Mouse (Mus musculus): ENCODE data around the gene Khnyn.

Gene Khnyn

DNA sequence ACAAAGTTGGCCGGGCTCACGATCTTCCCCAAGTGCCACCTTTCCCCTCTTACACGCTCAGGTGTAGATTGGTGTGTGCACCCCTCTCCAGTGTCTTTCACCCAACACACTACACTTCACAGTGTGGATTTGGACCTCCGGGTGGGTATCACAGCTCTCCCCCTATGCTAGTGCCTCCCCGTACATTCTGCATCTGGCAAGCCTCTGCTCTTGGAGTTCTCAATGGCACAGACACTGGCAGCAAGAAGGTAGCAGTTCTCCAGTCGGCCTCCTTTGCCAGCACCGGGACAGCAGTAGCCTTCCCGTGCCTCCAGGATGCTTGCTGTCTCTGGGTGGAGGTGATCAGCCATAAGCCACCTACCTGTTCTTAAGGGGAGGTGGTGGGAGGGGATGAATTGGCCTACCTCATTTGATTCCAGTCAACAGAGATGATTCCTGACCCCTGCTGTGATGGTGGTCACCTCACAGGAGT lies 11.5 kb upstream of the Khnyn start:
- no peak for DNase-seq (ENCODE audit: low spot score in 2 of 2)

DNA sequence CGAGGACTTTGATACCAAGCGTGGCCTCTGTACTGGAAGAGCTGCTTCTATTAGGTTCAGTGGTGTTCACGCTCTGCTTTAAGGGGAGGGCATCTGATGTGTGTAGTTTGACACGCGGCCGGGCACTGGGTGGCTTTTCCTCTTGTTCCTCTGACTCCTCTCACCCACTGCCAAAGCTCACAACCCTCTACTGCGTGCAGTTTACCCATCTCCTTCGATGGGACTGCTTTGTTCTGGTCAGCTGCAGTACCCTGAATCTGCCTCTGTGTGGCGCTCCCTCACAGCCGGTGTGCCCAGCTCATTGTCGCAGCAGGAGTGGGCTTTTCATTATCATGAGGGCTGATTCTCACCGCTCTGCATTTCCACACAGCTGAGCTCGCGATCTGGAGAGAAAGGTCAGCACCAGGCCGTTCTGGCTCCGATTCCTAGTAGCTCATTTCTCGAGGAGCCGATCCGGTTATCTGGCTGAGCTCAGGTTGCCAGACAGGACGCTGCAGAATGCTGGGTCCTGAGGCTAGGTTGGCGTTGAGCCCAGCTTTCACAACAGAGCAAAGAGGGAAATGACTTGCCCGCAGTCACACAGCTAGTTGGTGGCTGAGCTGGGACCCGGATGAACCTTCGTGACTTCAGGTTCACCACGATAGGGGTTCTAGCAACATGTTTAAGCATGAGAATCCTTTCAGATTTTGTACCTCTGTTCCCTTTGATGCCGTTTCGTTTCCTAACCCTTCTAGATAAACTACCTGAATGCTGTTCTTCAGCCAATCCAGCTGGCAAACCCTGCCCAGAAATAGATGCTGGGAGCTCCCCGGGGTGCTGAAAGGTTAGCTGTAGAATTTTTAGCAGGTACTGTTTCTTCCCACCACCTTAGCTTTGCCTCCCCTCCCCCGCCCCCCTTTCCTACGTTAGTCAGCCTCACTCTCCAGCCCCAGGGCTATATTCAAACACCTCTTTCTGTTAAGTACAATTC lies 10.7 kb upstream of the Khnyn start:
- peak; percentile 44 to 72 for DNase-seq (ENCODE audit: low spot score in 2 of 2)

GRCm38 (mm10) chr14:55877469-55878315 lies 7.1 kb upstream of the Khnyn start:
- DNase-seq (ENCODE audit: low spot score in 2 of 2): no peak

DNA sequence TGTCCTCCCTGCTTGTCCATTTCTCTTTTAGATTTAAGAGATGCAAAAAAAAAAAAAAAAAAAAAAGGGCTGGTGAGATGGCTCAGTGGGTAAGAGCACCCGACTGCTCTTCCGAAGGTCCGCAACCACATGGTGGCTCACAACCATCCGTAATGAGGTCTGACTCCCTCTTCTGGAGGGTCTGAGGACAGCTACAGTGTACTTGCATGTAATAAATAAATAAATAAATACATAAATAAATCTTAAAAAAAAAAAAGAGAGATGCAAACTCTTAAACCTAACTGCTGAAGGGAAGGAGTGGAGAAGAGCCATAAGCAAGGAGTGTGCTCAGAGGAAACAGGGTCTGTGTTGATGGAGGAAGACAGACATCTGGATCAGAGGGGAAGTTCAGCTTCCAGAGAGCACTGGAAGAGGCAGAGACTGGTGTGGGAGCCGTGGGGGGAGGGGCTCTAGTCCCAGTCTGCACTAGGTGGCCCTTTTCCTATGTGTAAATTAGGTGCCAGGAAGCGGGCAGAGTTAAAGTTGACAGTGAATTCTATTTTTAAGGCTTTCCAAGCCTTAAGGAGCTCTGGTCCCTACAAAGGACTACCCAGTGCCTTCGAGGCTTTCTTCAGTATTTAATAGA lies 6.3 kb upstream of the Khnyn start:
- no peak for DNase-seq (ENCODE audit: low spot score in 2 of 2)

DNA sequence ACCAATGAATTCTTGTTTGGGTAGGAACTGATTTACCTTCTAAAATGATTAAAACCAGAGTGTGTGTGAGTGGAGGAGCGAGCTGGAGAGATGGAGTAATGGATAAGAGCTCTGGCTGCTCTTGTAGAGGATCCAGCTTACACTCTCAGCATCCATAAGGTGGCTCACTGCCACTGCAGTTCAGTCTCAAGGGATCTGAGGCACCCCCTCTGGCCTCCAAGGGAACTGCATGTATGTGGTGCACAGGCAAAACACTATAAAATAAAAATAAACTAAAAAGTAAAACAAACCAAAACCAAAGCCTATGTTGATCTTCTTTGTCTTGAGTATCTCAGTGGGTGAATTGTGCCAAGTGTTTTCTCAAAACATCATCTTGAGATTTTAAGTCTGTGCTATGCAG lies 5.1 kb upstream of the Khnyn start:
- peak; percentile 64 to 82 for DNase-seq (ENCODE audit: low spot score in 2 of 2)

GRCm38 (mm10) chr14:55880982-55881381 lies 3.8 kb upstream of the Khnyn start:
- DNase-seq (ENCODE audit: low spot score in 2 of 2): no peak

GRCm38 (mm10) chr14:55882171-55882641 lies 2.5 kb upstream of the Khnyn start:
- no peak for DNase-seq (ENCODE audit: low spot score in 2 of 2)

DNA sequence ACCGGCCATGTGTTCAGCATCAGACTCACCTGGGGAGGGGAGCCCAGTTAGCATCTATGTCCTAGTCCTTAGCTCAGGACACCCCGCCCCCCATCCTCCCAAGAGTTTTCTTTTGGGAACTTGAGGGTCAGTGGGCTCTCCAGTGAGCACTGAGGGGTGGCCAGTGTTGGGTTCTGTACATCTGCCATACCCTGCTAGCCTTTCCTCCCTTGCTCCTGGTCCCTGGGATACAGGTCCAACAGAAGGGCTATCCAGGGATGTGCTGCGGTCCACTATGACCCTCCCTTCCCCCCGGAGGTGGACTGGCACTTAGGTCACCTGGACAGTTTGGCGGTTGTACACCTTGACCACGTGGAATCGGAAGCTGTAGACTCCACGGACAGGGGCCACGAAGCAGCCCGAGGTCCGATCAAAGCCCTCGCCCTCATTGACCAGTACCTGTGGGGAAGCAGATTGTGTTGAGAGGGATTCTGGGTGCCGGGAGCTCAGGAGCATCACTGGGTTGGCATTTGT lies 1.5 kb upstream of the Khnyn start:
- DNase-seq (ENCODE audit: low spot score in 2 of 2): no peak

DNA sequence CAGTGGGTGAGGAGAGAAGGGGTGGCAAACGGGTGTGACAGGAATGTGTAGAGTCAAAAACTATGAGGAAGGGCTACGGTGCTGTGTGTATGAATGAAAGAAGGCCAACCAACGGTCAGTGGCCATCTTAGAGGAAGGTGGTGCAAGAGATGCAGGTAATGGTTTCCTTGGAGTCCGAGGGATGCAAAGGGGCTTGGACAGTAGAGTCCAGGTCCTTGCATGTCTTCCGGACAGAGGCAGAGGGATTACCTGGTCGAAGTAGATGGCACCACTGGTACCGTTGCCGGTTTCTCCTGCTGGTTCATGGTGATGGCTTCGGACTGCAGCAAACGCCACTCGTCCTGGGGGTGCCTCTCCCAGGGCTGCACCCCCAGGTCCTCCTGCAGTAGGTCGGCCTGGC lies 1.1 kb upstream of the Khnyn start:
- DNase-seq (ENCODE audit: low spot score in 2 of 2): no peak

DNA sequence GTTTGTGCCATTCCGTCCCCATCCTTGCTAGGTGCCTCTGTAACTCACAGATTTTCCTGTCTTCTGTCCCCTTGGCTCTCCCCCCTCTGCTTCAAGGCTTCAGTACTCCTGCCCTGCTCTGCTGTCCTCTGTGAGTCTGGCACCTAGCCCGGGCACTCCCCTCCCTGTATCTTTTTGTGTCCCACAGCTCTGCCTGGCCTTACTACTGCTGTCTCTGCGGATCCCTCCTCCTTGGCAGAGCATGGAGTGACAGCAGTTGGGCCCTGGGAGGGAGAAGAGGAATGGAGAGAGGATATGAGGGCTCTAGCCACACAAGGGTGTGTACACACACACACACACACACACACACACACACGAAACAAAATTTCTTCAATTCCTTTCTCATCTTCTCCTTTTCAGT lies 581 bp upstream of the Khnyn start, which contains the start of gene Cbln3:
TSS of gene Cbln3 (minus strand) at position 227 of the 400 bp plus-strand sequence.
- no peak for DNase-seq (ENCODE audit: low spot score in 2 of 2)

GRCm38 (mm10) chr14:55885114-55885790 lies 505 bp downstream of the Khnyn start:
- no peak for DNase-seq (ENCODE audit: low spot score in 2 of 2)

- peak; percentile 31 to 44 for DNase-seq (ENCODE audit: low spot score in 2 of 2)
Measured at GRCm38 (mm10) chr14:55885791-55886271, 1.1 kb downstream of the Khnyn start.

DNA sequence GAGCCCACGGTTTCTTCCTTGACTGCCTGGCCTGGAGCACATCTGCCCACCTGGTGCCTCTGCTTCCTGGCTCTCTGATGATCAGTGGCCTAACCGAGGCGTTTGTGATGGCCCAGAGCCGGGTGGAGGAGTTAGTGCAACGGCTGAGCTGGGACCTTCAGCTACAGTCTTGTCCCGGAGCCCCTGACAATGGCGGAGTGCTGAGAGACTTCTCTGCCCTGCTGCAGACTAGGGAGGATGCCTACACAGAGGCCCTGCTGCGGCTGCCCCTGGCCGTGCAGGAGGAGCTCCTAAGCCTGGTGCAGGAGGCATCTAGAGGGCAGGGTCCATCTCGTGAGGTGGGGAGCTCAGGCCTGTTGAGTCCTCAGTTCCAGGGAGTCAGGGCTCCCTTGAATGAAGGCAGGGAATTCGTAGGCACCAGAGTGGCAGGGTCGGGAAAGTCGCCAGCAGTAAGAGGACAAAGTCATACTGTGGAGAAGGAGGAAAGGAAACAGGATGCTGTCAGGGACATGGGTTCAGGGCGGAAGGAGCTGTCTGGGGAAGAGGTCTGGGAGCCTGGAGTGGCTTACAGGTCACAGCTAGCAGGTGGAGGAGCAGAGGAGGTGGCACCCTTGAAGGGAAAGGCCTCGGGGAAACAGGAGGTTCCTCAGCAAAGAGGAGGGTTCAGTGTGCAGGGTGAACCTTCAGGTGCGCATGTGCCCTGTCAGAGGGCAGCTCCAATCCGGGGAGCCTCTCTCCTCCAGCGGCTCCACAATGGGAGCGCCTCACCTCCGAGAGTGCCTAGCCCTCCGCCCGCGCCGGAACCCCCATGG lies 2.0 kb downstream of the Khnyn start:
- DNase-seq (ENCODE audit: low spot score in 2 of 2): no peak

DNA sequence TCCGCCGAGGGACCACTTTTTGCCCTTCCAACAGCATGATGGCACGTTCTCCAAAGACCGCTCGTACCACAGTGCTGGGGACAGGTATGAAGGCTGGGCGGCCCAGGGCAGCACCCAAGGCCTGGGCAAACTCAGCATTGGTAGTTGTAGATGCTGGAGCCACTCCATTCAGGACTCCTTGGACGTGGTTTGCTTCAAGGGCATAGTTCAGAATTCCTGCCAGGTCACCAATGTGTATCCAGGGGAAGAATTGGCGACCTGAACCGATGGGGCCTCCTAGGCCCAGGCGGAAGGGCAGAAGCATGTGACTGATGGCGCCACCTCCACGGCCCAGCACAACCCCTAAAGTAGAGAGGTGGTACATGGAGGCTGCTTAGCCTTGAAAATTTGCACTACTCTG lies 12.9 kb downstream of the Khnyn start:
- no peak for DNase-seq (ENCODE audit: low spot score in 2 of 2)

DNA sequence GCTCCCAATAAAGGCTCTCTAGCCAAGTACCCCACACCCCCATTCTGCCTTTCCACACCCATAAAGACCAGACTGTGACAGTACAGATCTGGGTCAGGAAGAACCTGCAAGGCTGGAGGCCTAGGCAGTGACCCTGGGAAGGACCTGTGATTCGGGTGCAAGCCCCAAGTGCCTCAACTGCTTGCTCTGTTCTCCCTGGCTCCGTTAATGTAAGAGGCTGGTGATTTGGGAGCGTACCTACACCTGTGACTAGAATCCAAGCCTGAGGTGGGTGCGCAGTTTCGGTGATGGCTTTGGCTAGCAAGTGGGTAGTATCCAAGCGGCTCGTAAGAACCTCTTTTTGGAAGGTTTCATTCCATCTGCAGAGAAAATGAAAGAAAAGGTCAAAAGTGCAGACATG lies 14.2 kb downstream of the Khnyn start:
- DNase-seq (ENCODE audit: low spot score in 2 of 2): no peak

DNA sequence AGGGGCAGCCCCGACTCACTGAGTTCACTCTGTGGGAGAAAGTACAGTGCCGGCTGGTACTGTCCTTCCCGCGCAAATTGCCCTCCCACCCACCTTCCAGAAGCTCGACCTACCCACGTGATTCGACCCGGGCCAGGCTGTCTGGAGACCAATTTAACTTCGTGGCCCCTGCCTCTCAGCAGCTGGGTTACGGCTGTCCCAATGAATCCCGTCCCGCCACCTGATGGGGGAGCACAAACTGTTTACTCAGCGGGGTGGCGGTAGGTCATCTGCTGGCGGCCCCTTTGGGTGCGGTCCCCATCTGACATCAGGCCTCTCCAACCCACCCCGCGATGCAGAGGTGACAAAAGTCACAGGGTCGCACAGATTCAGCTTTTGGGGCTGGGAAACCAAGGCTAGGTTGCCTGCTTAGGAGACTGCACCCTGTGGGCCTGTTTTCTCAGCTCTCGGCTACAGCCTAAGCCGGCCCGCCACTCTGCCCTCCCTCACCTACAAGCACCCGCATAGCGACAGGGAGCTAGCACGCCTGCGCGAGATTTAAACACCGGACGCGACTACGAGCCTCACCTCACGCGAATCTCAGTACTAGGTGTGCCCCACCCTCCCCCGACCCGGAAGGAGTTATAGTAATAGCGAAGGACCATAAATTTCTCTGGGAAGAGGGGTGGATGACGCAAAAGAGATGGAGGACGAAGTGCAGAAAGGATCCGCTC lies 15.1 kb downstream of the Khnyn start, which contains the start of gene Sdr39u1:
TSS of gene Sdr39u1 (minus strand) at position 593 of the 713 bp plus-strand sequence.
- peak; percentile 83 to 84 for DNase-seq (ENCODE audit: low spot score in 2 of 2)

DNA sequence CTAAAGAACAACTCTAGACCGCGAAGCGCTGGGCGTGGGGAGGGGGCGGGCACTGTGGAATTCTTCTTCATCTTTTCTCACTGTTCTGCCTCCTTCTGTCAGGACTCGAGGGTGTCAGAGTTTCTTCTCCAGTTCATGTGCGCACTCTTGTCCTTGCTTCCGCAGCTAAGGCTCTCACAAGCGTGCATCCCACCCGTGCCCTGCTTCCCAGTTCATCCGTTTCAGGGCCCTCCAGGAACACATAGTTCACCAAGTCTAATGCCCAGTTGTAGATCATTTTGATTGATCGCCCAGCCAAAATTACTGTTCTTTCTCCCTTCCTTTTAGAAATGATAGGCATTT lies 15.6 kb downstream of the Khnyn start:
- peak in 1 of 2 experiments; percentile 36 for DNase-seq (ENCODE audit: low spot score in 2 of 2)

- DNase-seq (ENCODE audit: low spot score in 2 of 2): no peak
Measured at GRCm38 (mm10) chr14:55905518-55905917, 20.8 kb downstream of the Khnyn start.

DNA sequence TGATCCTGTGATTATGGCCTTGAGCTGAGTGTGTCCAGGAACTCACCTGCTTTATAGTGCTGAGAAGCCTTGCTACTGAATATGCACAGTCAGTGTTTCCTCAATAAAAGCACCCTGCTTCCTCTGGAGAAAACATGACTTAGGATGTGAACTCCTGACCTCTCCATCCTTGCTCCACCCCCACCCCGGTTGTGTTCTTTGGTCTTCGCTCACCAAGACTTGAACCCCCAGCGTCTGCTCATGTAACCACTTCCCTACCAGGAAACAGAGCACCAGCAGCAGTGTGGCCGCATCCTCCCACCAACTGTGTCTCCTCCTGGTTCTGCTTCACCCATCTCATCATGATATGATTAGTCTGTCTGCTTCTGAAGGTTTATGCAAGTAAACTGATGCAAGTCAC lies 28.7 kb downstream of the Khnyn start:
- DNase-seq (ENCODE audit: low spot score in 2 of 2): peak in 1 of 2 experiments; percentile 9

Data from thymus, postnatal 10 days (tissue).